Mouse (Mus musculus) forebrain, embryonic 14.5 days (tissue): ENCODE results near the gene Gm156. TPM values are rescaled to one million over a fixed set of nuclear protein-coding genes. Genes with fewer than 3 reads are reported as not detected.

ENCODE experiments used
- ATAC-seq: fragments of 200-750 bp; cut with Nextera tagmentation; 2 replicates; pipeline ENCODE4 v1.8.0; 2017; ENCODE audit warnings: mild to moderate bottlenecking, moderate library complexity
- DNase-seq: peaks from one replicate; pipeline ENCODE4 v3.0.0-alpha.2; 2015; ENCODE audit warnings: low spot score
- H3K27ac ChIP-seq: fragments of 300-500 bp; sonication (generic); 2 replicates; pipeline ENCODE4 v1.5.1; 2014; ENCODE audit warnings: low read depth, mild to moderate bottlenecking, control low read depth, low read length, moderate library complexity
- H3K27me3 ChIP-seq: fragments of 300-500 bp; sonication (generic); replicated peaks from 2 replicates; pipeline ENCODE4 v1.6.1; 2014; ENCODE audit warnings: low read length, control low read depth, mixed read lengths; ENCODE audit not compliant: control insufficient read depth, insufficient read depth
- H3K36me3 ChIP-seq: fragments of 300-500 bp; sonication (generic); 2 replicates; pipeline ENCODE4 v1.6.1; 2014; ENCODE audit warnings: low read length, control low read depth; ENCODE audit not compliant: control insufficient read depth, insufficient read depth
- H3K4me1 ChIP-seq: fragments of 300-500 bp; sonication (generic); 2 replicates; pipeline ENCODE4 v1.6.1; 2014; ENCODE audit warnings: antibody characterized with exemption, low read length, control low read depth; ENCODE audit not compliant: control insufficient read depth, insufficient read depth
- H3K4me2 ChIP-seq: fragments of 300-500 bp; sonication (generic); 2 replicates; pipeline ENCODE4 v1.6.1; 2014; ENCODE audit warnings: mild to moderate bottlenecking, control low read depth, low read length
- H3K4me3 ChIP-seq: fragments of 300-500 bp; sonication (generic); 2 replicates; pipeline ENCODE4 v1.5.1; 2014; ENCODE audit warnings: low read depth, low read length, control low read depth
- H3K9ac ChIP-seq: fragments of 300-500 bp; sonication (generic); 2 replicates; pipeline ENCODE4 v1.6.1; 2014; ENCODE audit warnings: mild to moderate bottlenecking, low read length, control low read depth, moderate library complexity
- H3K9me3 ChIP-seq: fragments of 300-500 bp; sonication (generic); replicated peaks from 2 replicates; pipeline ENCODE4 v1.6.1; 2016; ENCODE audit warnings: low read length, control low read depth, mixed read lengths; ENCODE audit not compliant: control insufficient read depth
- WGBS: fragments of 180-500 bp; shearing (Covaris S2); extraction: QIAGEN DNeasy Blood & Tissue Kit; methylation state at CpG from one replicate; pipeline ENCODE4 v1.1.7; 2014; 5-methylcytosine and 5-hydroxymethylcytosine counted together
- polyA plus RNA-seq: library from polyadenylated mRNA; unstranded; fragments of >200 nt; fragmentation: Nextera tagmentation; extraction: Ambion mirVana; gene quantifications from 2 replicates; pipeline ENCODE4 v1.2.1, GENCODE M21; 2014

Gm156 gene
- polyA plus RNA-seq, 1 experiment from 2014 or later: not detected

DNA sequence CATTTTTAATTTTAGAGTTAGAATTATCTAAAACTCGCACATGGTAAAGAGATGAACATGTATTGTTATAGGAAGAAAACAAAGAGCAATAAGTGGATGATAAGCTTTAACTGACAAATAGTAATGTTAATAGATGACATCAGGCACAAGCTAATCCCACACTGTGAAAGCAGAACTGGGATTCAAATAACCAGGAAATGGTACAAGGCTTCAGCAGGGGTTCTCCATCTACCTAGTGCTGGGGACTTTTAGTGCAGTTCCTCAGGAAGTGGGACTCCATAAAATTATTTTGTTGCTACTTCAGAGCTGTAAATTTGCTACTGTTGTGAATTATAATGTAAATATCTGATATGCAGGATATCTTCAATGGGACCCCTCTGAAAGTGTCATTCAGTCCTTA is 56.8 kb downstream of the Gm156 start:
- H3K4me1 ChIP-seq: no peaks in the 10 kb centered on the region
- no peak overlapping the region for H3K4me3 ChIP-seq
- H3K27ac ChIP-seq: no peak overlapping the region
- H3K36me3 ChIP-seq: no peaks in the 10 kb centered on the region
- H3K27me3 ChIP-seq: no peaks in the 10 kb centered on the region
- no peak for ATAC-seq
- no peak overlapping the region for H3K9ac ChIP-seq
- DNase-seq: no peak
- 82% methylated on average over 1 of the region's 1 CpGs for WGBS
- no peaks in the 10 kb centered on the region for H3K9me3 ChIP-seq
- H3K4me2 ChIP-seq: no peak overlapping the region

DNA sequence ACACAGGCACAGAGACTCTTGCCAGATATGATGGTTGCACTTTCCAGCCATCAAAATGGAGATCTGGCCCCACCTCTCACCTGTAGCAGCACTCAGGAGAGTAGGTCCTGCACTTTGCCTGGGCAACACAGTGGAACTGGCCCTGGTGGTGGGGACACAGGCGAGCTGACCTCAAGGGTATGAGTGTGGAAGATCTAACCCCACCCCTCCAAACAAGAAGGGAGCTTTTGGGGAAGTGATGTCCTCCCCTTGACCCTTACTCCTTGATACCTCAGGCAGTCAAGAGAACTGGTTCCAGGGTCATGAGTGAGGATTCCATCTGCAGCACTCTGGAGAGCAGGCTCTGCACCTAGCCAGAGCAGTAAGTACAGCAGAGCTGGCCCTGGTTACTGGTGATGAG is 62.7 kb downstream of the Gm156 start:
- WGBS: 73% methylated on average over 1 of the region's 1 CpGs
- no peaks in the 10 kb centered on the region for H3K36me3 ChIP-seq
- no peak for DNase-seq

DNA sequence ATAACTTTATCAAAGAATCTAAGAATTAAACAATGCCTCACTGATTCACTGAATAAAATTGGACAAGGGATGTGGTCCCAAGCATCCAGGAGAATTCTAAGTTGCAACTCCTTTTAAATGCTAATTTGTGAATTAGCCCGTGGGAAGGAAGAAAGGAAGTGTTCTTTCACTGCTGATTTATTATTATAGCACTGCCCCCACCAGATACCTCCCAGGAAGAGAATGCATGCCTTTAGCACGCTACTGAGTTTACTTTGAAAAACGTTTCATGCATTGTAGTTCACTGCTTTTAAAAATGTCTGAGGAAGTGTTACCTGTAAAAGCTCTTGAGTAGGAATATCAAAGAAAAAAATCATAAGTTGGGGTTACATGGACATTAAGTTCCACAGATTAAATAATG is 63.6 kb downstream of the Gm156 start:
- H3K36me3 ChIP-seq: no peaks in the 10 kb centered on the region
- H3K4me2 ChIP-seq: no peak overlapping the region
- H3K27ac ChIP-seq: no peak overlapping the region
- no peak overlapping the region for H3K4me3 ChIP-seq
- no peak overlapping the region for H3K9ac ChIP-seq
- H3K9me3 ChIP-seq: no peaks in the 10 kb centered on the region
- H3K4me1 ChIP-seq: no peaks in the 10 kb centered on the region
- no peak for ATAC-seq
- peak; percentile 1 for DNase-seq
- no peaks in the 10 kb centered on the region for H3K27me3 ChIP-seq
- 22% methylated on average over 3 of the region's 3 CpGs for WGBS

More for the DNA sequence above, 62.7 kb downstream of the Gm156 start:
- no peak overlapping the region for H3K9ac ChIP-seq
- H3K4me2 ChIP-seq: no peak overlapping the region
- H3K9me3 ChIP-seq: no peaks in the 10 kb centered on the region
- ATAC-seq: no peak
- no peaks in the 10 kb centered on the region for H3K4me1 ChIP-seq
- no peak overlapping the region for H3K27ac ChIP-seq
- no peak overlapping the region for H3K4me3 ChIP-seq
- no peaks in the 10 kb centered on the region for H3K27me3 ChIP-seq

GRCm38 (mm10) chr6:129717032-129717431 is 67.0 kb downstream of the Gm156 start, which contains the start of gene Klri1:
Klri1 (minus strand) TSS chr6:129717132.
- ATAC-seq: no peak
- no peak for DNase-seq
- WGBS: 91% methylated on average over 4 of the region's 4 CpGs
- no peaks in the 10 kb centered on the region for H3K4me1 ChIP-seq
- no peaks in the 10 kb centered on the region for H3K9me3 ChIP-seq
- no peaks in the 10 kb centered on the region for H3K27me3 ChIP-seq
- no peaks in the 10 kb centered on the region for H3K36me3 ChIP-seq
- no peak within 1 kb of the TSS for H3K9ac ChIP-seq
- no peak within 1 kb of the TSS for H3K4me2 ChIP-seq
- H3K27ac ChIP-seq: no peak within 1 kb of the TSS
- H3K4me3 ChIP-seq: no peak within 1 kb of the TSS

Other genes with a start within 250 kb of the Gm156 start
- not detected in 2 replicates for gene Klre1, start 206.4 kb downstream of the Gm156 start, polyA plus RNA-seq
- gene Klrd1, start 192.5 kb downstream of the Gm156 start, polyA plus RNA-seq: not detected in 2 replicates
- 0.06 TPM in 1 of 2 replicates, not detected in the other for gene Klrk1, start 160.4 kb downstream of the Gm156 start, polyA plus RNA-seq
- not detected in 2 replicates for gene Klrc3, start 140.9 kb downstream of the Gm156 start, polyA plus RNA-seq
- not detected in 2 replicates for gene Klrc2, start 123.6 kb downstream of the Gm156 start, polyA plus RNA-seq
- not detected in 2 replicates for gene Klrc1, start 105.3 kb downstream of the Gm156 start, polyA plus RNA-seq
- gene Klri1, start 67.1 kb downstream of the Gm156 start, polyA plus RNA-seq: not detected in 2 replicates
- gene Klri2, start 43.8 kb downstream of the Gm156 start, polyA plus RNA-seq: not detected in 2 replicates
- not detected in 2 replicates for gene Gm17631, start 78.4 kb upstream of the Gm156 start, polyA plus RNA-seq
- not detected in 2 replicates for gene Klra17, start 92.4 kb upstream of the Gm156 start, polyA plus RNA-seq
- gene Klra5, start 133.4 kb upstream of the Gm156 start, polyA plus RNA-seq: not detected in 2 replicates
- not detected in 2 replicates for gene Klra6, start 242.7 kb upstream of the Gm156 start, polyA plus RNA-seq